Mouse (Mus musculus): ENCODE results near the gene Magel2.

Gene Magel2

DNA sequence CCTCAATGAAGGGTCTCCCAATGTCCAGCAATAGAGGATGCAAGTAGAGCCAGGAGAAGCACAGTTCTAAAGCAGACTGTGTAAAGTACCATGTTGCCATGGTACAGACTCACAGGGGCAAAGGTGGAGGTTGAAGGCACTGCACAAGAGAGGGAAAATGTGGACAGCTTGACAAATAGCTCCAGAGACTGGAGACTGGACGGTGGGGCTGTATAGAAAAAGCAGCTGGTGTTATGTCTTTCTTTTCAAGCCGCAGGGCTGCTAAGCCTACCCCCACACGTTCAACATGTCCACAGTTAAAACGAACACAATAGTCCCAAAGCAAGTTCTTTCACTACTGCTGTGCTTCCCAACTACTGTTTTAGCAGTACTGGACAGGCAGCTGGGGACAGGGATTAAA, 46.4 kb downstream of the Magel2 start:
- no peak for DNase-seq (ENCODE audit: low spot score in 2 of 2)

DNA sequence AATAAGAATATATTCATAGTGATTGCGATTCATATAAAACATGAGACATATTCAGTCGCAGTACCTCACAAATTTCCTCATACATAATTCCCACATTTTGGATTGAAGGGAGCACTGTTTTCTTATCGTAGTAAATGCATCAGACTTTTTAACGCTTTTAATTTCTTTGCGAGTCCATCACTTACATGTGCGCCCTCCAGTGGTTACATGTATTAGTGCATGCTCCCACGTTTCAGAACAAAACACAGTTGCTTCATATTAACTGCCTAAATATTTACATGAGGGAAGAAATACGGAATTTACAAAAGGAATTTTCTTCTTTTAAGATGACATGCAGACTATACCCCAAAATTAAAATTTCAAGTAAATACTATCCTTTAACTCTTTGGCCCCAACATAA, 51.5 kb downstream of the Magel2 start:
- DNase-seq (ENCODE audit: low spot score in 2 of 2) = peak; percentile 6 to 7
